Mouse (Mus musculus): ENCODE data around the gene Heyl.

- TF ChIP-seq GATA1 (IDR thresholded peaks at IDR 0.05; ENCODE audit: low read length) (no peak), TAL1 (IDR thresholded peaks at IDR 0.05; ENCODE audit: low read length) (no peak)
Measured at GRCm38 (mm10) chr4:123211453-123211852, 21.9 kb upstream of the Heyl start.

Measured in erythroblast, embryonic 14.5 days (primary cell).